Mouse (Mus musculus): ENCODE data around the gene Olfr352. TPM values are rescaled to one million over a fixed set of nuclear protein-coding genes. Genes with fewer than 3 reads are reported as not detected.

The Olfr352 gene
- polyA plus RNA-seq (2017; shearing (Covaris generic)) = not detected

DNA sequence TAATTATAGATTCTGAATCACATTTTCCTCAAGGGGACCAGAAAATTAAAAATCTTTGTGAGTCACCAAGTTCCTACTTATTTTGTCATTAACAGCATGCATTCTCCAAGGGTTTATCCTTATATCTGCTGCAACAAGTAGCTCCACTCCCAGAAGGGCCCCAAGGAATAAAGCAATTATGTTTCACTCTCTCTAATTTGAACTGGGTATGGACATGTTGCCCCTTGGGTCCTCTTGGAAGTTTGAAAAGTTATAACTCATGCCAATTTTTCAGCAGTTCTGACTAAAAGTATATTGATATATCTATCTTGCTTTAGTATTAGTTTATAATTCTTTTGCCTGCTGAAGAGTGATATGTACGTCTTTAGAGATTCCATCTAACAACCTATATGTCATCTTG is at the start of gene Olfr352:
Gene Olfr352 (plus strand): TSS at position 301 of the 400 bp plus-strand sequence.

GRCm38 (mm10) chr2:36846010-36846409 is 22.2 kb upstream of the Olfr352 start, which contains the start of gene Olfr350:
Gene Olfr350 (plus strand): TSS chr2:36846310.

GRCm38 (mm10) chr2:36862560-36862959 is 5.7 kb upstream of the Olfr352 start, which contains the start of gene Olfr351:
Gene Olfr351 (minus strand): TSS chr2:36862660.

GRCm38 (mm10) chr2:36892836-36893235 is 24.6 kb downstream of the Olfr352 start, which contains the start of gene Olfr353:
Gene Olfr353 (minus strand): TSS chr2:36892936.

GRCm38 (mm10) chr2:36905380-36905779 is 37.1 kb downstream of the Olfr352 start, which contains the start of gene Olfr354:
Gene Olfr354 (plus strand): TSS chr2:36905680.

Other genes starting within 250 kb of the Olfr352 start
- under 1 TPM in 1 of 2 experiments, not detected in 1; 0.21 TPM for gene Olfr345, start 228.4 kb upstream of the Olfr352 start, polyA plus RNA-seq (2017; shearing (Covaris generic))
- under 1 TPM; 0.07 to 0.16 TPM for gene Olfr346, start 182.7 kb upstream of the Olfr352 start, polyA plus RNA-seq (2017; shearing (Covaris generic))
- not detected for gene Olfr347, start 136.6 kb upstream of the Olfr352 start, polyA plus RNA-seq (2017; shearing (Covaris generic))
- under 1 TPM in 1 of 2 experiments, not detected in 1; 0.11 TPM for gene Olfr348, start 84.2 kb upstream of the Olfr352 start, polyA plus RNA-seq (2017; shearing (Covaris generic))
- not detected for gene Olfr50, start 77.9 kb upstream of the Olfr352 start, polyA plus RNA-seq (2017; shearing (Covaris generic))
- not detected for gene Olfr3, start 51.4 kb upstream of the Olfr352 start, polyA plus RNA-seq (2017; shearing (Covaris generic))
- gene Olfr350, start 22.1 kb upstream of the Olfr352 start, polyA plus RNA-seq (2017; shearing (Covaris generic)) = not detected
- gene Olfr351, start 5.8 kb upstream of the Olfr352 start, polyA plus RNA-seq (2017; shearing (Covaris generic)) = not detected
- not detected for gene Olfr353, start 24.5 kb downstream of the Olfr352 start, polyA plus RNA-seq (2017; shearing (Covaris generic))
- gene Olfr354, start 37.2 kb downstream of the Olfr352 start, polyA plus RNA-seq (2017; shearing (Covaris generic)) = not detected
- gene Olfr355, start 60.4 kb downstream of the Olfr352 start, polyA plus RNA-seq (2017; shearing (Covaris generic)) = not detected
- not detected for gene Olfr356, start 68.7 kb downstream of the Olfr352 start, polyA plus RNA-seq (2017; shearing (Covaris generic))
- gene Olfr357, start 125.4 kb downstream of the Olfr352 start, polyA plus RNA-seq (2017; shearing (Covaris generic)) = under 1 TPM in 1 of 2 experiments, not detected in 1; 0.07 TPM
- not detected for gene Olfr358, start 140.9 kb downstream of the Olfr352 start, polyA plus RNA-seq (2017; shearing (Covaris generic))
- not detected for gene Olfr360, start 197.3 kb downstream of the Olfr352 start, polyA plus RNA-seq (2017; shearing (Covaris generic))
- gene Olfr361, start 220.8 kb downstream of the Olfr352 start, polyA plus RNA-seq (2017; shearing (Covaris generic)) = not detected
- gene Olfr362, start 249.4 kb downstream of the Olfr352 start, polyA plus RNA-seq (2017; shearing (Covaris generic)) = not detected

All from activated CD4-positive, CD25-positive, alpha-beta regulatory T cell (primary cell).